ENCODE assay signal across 10 mouse cellular contexts in the genomic region with DNA sequence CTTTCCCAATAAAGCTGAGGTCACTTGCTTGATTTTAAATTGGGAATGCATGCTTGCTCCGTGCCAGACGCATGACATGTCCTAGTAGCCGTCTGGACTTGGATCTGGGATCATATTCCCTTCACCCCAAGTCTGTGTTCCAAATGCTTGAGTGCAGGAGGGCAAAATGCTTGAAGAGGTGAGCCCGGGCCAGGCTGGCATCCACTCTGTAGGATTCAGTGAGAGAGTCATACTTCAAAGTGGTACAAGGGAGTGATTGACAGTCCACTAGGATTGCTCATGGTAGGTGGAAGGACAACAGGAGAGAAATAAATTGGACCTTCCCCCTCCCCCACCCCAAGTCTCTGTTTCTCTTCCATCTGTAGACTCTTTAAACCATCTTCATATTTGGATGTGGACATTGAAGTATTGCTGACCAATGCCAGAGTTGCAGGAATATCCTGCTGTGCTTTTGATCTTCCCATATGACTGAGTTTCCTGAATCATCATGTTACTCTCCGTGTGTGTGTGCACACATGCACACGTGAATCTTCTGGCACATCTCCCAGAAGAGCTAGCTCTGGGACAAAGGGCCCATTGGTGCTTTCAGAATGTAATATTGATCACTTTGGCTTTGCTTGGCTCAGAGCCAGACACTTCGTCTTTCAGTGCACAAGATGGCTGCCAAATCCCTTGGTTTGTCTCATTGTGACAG. TPM values are rescaled to one million over a fixed set of nuclear protein-coding genes. Genes with fewer than 3 reads are reported as not detected.
A peak's percentile ranks its signal among the peaks of the same experiment; 100 is the strongest.
DNase-seq lines count a peak whose midpoint lies in the region.
"Had no signal": no experiment of that assay in that cellular context is flagged by ENCODE, and none has a peak within 500 bp of the region (broad histone marks: within the 10 kb centered on the region; RNA-seq: fewer than 3 reads in every experiment).

No protein-coding gene starts in this region.

- intact Hi-C loops in heart, postnatal 14 days (cut with DNase I), result no loop called here

- H3K4me1 ChIP-seq in heart, embryonic 10.5 days, result no peaks in the 10 kb centered on the region

- H3K27ac ChIP-seq in heart, embryonic 10.5 days, result no peak overlapping the region
- H3K27ac ChIP-seq: limb, embryonic 12.5 days had no signal

- no peaks in the 10 kb centered on the region for H3K36me3 ChIP-seq in heart, embryonic 10.5 days
- H3K36me3 ChIP-seq: limb, embryonic 12.5 days had no signal

- H3K9me3 ChIP-seq in heart, embryonic 10.5 days, result no peaks in the 10 kb centered on the region
- H3K9me3 ChIP-seq: limb, embryonic 12.5 days had no signal

- H3K4me3 ChIP-seq in heart, embryonic 10.5 days, result no peak overlapping the region
- H3K4me3 ChIP-seq: limb, embryonic 12.5 days had no signal

- no peaks in the 10 kb centered on the region for H3K27me3 ChIP-seq in heart, embryonic 10.5 days (ENCODE audit: insufficient read depth, poor library complexity, severe bottlenecking)
- H3K27me3 ChIP-seq: limb, embryonic 12.5 days had no signal

- 80% methylated on average over 7 of the region's 7 CpGs for WGBS in heart, embryonic 10.5 days

- peak; percentile 44 to 72 for DNase-seq in heart, adult 18-20 months
- DNase-seq in heart, embryonic 10.5 days (ENCODE audit: low spot score), result no peak
- DNase-seq in right cerebral cortex, postnatal 14 days, result peak; percentile 20
- no peak for DNase-seq in right cerebral cortex, postnatal 25 days
- DNase-seq in heart, postnatal 14 days, result peak; percentile 11 to 42
- peak; percentile 83 for DNase-seq in skeletal muscle tissue, adult 2 months (ENCODE audit: low read depth, low spot score)
- no peak for DNase-seq in kidney, adult 11 months
- no peak for DNase-seq in adrenal gland, adult 18-20 months (ENCODE audit: low spot score in 2 of 2)
- DNase-seq: kidney, adult 2 months had no signal

RNA-seq across cellular contexts. Expression of a gene that starts 25.2 kb away (rescaled TPM):
- total RNA-seq in heart, adult 18-20 months (2021), result 10 to 100 TPM; 26.3 to 30.7 TPM
- 7.9 and 20.3 TPM in 2 replicates for polyA plus RNA-seq in heart, embryonic 10.5 days (2016; fragmentation: Nextera tagmentation; extraction: Ambion mirVana)
- total RNA-seq in heart, postnatal 14 days (2021), result 10 to 100 TPM; 30.5 to 31.9 TPM
- 10 to 100 TPM in 1 of 2 experiments, 1 to 10 TPM in 1; 5.6 to 10.8 TPM for total RNA-seq in adrenal gland, adult 18-20 months (2021)

Comparison
In these comparisons a context has a peak if more than half of its experiments do, and no peak if none do; other contexts are left out.
1. DNase-seq: peak in heart, adult 18-20 months (2 of 2), right cerebral cortex, postnatal 14 days (single experiment), heart, postnatal 14 days (2 of 2) and skeletal muscle tissue, adult 2 months (single experiment); none in heart, embryonic 10.5 days (single experiment), right cerebral cortex, postnatal 25 days (single experiment), kidney, adult 11 months (single experiment) and adrenal gland, adult 18-20 months (0 of 2).